Mouse (Mus musculus): ENCODE measurements around the gene Ccnyl1.
"Not testable (repeated sequence)": the region's sequence is repeated elsewhere in the genome, so short reads cannot be mapped to it uniquely, and the experiment has no call there.

DNA sequence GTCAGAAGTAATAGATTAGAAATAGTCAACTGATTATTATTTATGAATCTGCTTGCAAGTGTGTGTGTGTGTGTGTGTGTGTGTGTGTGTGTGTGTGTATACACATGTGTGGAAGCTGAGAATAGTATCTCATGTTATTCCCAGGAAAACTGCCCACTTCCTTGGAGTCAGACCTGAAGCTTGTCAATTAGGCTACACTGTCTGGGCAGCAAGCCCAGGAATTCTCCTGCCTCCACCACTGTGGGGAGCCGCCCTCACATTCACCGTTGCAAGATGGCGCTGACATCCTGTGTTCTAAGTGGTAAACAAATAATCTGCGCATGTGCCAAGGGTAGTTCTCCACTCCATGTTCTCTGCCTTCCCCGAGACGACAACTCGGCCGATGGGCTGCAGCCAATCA, 47.7 kb upstream of the Ccnyl1 start:
- not testable (repeated sequence) for TF ChIP-seq CTCF (IDR thresholded peaks at IDR 0.05; ENCODE audit: low read depth, low read length); TAL1 (conservative IDR thresholded peaks at IDR 0.05; ENCODE audit: low read depth, low read length); GATA1 (IDR thresholded peaks at IDR 0.05; ENCODE audit: borderline replicate concordance, low read length)

Data from G1E (cell line).